Mouse (Mus musculus) CD4-positive naive resting alpha-beta T cell, adult 57 days (primary cell): ENCODE measurements around the gene Sgo2b. TPM values are rescaled to one million over a fixed set of nuclear protein-coding genes. Genes with fewer than 3 reads are reported as not detected.

Experiments used
- total RNA-seq: library from RNA; stranded (reverse); gene quantifications from one replicate; pipeline ENCODE4 v1.2.4, GENCODE M21; 2023

The Sgo2b gene
- total RNA-seq, result not detected

DNA sequence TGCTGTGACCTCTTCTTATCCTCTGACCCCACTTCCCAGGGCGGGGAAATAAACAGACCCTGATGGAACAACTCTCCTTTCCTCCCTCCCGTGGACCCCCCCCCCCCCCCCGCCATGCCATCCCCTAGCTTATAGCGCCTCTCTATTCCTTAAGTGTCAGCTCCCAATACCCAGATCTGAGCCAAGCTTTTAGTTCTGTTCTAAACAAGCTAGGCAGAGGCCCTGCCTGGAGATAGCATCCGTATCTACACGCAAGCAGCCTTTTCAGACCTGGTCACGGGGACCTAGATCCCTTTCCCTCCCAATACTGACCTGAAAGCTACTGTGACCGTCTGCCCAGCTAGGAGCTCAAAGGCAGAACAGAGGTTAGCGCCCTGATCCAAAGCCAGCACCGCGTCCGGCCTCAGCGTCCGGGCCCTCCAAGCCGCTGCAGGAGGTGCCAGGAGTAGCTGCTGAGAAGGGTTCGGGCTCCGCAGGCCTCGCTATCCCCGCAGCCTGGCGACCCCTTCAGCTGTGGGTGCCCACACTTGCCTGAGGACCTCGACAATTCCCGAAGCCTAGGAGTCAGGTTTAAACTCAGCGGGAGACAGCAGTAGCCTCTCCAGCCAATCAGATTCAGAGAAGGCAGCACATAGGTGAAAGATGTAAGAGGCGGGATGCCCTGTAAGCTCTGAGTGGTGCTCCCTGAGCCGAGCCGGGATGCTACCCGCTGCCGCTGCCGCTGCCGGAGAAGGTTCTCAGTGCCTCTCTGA is at the start of gene Sgo2b:
Sgo2b (minus strand) TSS at position 623 of the 752 bp plus-strand sequence.

